Mouse (Mus musculus) heart, postnatal 0 days (tissue): ENCODE data around the gene Usp17la. TPM values are rescaled to one million over a fixed set of nuclear protein-coding genes. Genes with fewer than 3 reads are reported as not detected.
"Not testable (repeated sequence)": the region's sequence is repeated elsewhere in the genome, so short reads cannot be mapped to it uniquely, and the experiment has no call there.

Source experiments
- ATAC-seq: fragments of 200-750 bp; cut with Nextera tagmentation; 2 replicates; pipeline ENCODE4 v1.8.0; 2017; ENCODE audit warnings: low read depth, moderate number of reproducible peaks, moderate library complexity; ENCODE audit not compliant: insufficient read depth
- DNase-seq: peaks from one replicate; pipeline ENCODE4 v3.0.0-alpha.2; 2016; ENCODE audit warnings: low spot score
- H3K27ac ChIP-seq: fragments of 300-500 bp; sonication (generic); 2 replicates; pipeline ENCODE4 v1.5.1; 2014; ENCODE audit warnings: low read depth, mild to moderate bottlenecking
- H3K27me3 ChIP-seq: fragments of 300-500 bp; sonication (generic); 2 replicates; pipeline ENCODE4 v1.6.1; 2014; ENCODE audit warnings: low read length, mixed read lengths; ENCODE audit not compliant: control insufficient read depth, insufficient read depth
- H3K36me3 ChIP-seq: fragments of 300-500 bp; sonication (generic); replicated peaks from 2 replicates; pipeline ENCODE4 v1.6.1; 2014; ENCODE audit warnings: low read length, mixed read lengths; ENCODE audit not compliant: control insufficient read depth, insufficient read depth
- H3K4me1 ChIP-seq: fragments of 300-500 bp; sonication (generic); 2 replicates; pipeline ENCODE4 v1.6.1; 2014; ENCODE audit warnings: antibody characterized with exemption; ENCODE audit not compliant: control insufficient read depth, insufficient read depth
- H3K4me2 ChIP-seq: fragments of 300-500 bp; sonication (generic); 2 replicates; pipeline ENCODE4 v1.6.1; 2014; ENCODE audit warnings: low read depth, mild to moderate bottlenecking, low read length, moderate library complexity
- H3K4me3 ChIP-seq: fragments of 300-500 bp; sonication (generic); 2 replicates; pipeline ENCODE4 v1.5.1; 2014; ENCODE audit warnings: low read depth, low read length
- H3K9ac ChIP-seq: fragments of 300-500 bp; sonication (generic); replicated peaks from 2 replicates; pipeline ENCODE4 v1.6.1; 2014; ENCODE audit warnings: low read depth, low read length, mixed read lengths
- H3K9me3 ChIP-seq: fragments of 300-500 bp; sonication (generic); replicated peaks from 2 replicates; pipeline ENCODE4 v1.6.1; 2016; ENCODE audit warnings: low read length; ENCODE audit not compliant: control insufficient read depth
- CTCF ChIP-seq: IDR thresholded peaks from 2 replicates; pipeline ENCODE4 v1.5.1; 2016; ENCODE audit warnings: antibody characterized with exemption, control low read depth, low read depth
- EP300 ChIP-seq: IDR thresholded peaks from 2 replicates; pipeline ENCODE4 v1.6.1; 2016; ENCODE audit warnings: antibody characterized with exemption, low read depth
- WGBS: fragments of 180-500 bp; shearing (Covaris S2); extraction: QIAGEN DNeasy Blood & Tissue Kit; methylation state at CpG from one replicate; pipeline ENCODE4 v1.1.7; 2014; 5-methylcytosine and 5-hydroxymethylcytosine counted together
- polyA plus RNA-seq: library from polyadenylated mRNA; unstranded; fragments of >200 nt; fragmentation: Nextera tagmentation; extraction: Ambion mirVana; gene quantifications from 2 replicates; pipeline ENCODE4 v1.2.1, GENCODE M21; 2015
- total RNA-seq: library from RNA; depleted of rRNA; stranded (reverse); fragments of >200 nt; gene quantifications from 2 replicates; pipeline ENCODE4 v1.2.3, GENCODE M21; 2014; ENCODE audit warnings: low replicate concordance; rRNA removed

Gene Usp17la
- not detected in 2 replicates for total RNA-seq
- polyA plus RNA-seq, result not detected in 2 replicates

GRCm38 (mm10) chr7:104856709-104857108 lies at the start of gene Usp17la:
Gene Usp17la, plus strand, starts transcription at chr7:104857009.
- not testable (repeated sequence) for H3K27me3 ChIP-seq, H3K9ac ChIP-seq, DNase-seq, H3K4me3 ChIP-seq, ATAC-seq, H3K27ac ChIP-seq, H3K4me1 ChIP-seq, H3K4me2 ChIP-seq, H3K36me3 ChIP-seq, H3K9me3 ChIP-seq
- WGBS, result 64% methylated on average over 2 of the region's 2 CpGs

- H3K4me1 ChIP-seq, H3K4me3 ChIP-seq, DNase-seq, ATAC-seq, H3K9ac ChIP-seq, H3K9me3 ChIP-seq, H3K36me3 ChIP-seq, H3K27ac ChIP-seq, H3K27me3 ChIP-seq, H3K4me2 ChIP-seq: not testable (repeated sequence)
- WGBS, result 65% methylated on average over 8 of the region's 8 CpGs
These were observed 46.5 kb upstream of the Usp17la start for GRCm38 (mm10) chr7:104810335-104810734.

- ATAC-seq (no peak), DNase-seq (no peak)
- Histone ChIP-seq H3K9ac (no peak within 1 kb of the TSS), H3K27me3 (no peaks in the 10 kb centered on the region), H3K36me3 (no peaks in the 10 kb centered on the region), H3K9me3 (no peaks in the 10 kb centered on the region), H3K4me1 (no peaks in the 10 kb centered on the region), H3K4me2 (no peak within 1 kb of the TSS), H3K4me3 (no peak within 1 kb of the TSS), H3K27ac (no peak within 1 kb of the TSS)
- TF ChIP-seq CTCF, result no peak
- TF ChIP-seq EP300, result no peak
- 47% methylated on average over 1 of the region's 1 CpGs for WGBS
These were observed 14.3 kb upstream of the Usp17la start, which contains the start of gene Usp17lb for GRCm38 (mm10) chr7:104842503-104842902. Gene Usp17lb, minus strand, starts transcription at chr7:104842603.

- DNase-seq (no peak), ATAC-seq (no peak)
- H3K4me1 ChIP-seq, result no peaks in the 10 kb centered on the region
- no peaks in the 10 kb centered on the region for H3K27me3 ChIP-seq
- TF ChIP-seq EP300 (no peak), CTCF (no peak)
- H3K36me3 ChIP-seq, result no peaks in the 10 kb centered on the region
- no peak overlapping the region for H3K27ac ChIP-seq
- WGBS, result 66% methylated on average over 1 of the region's 1 CpGs
- H3K9me3 ChIP-seq, result no peaks in the 10 kb centered on the region
- no peak overlapping the region for H3K4me3 ChIP-seq
- H3K4me2 ChIP-seq, result no peak overlapping the region
- H3K9ac ChIP-seq, result no peak overlapping the region
These were observed 13.0 kb upstream of the Usp17la start for GRCm38 (mm10) chr7:104843731-104844287.

GRCm38 (mm10) chr7:104851546-104851945 lies 5.3 kb upstream of the Usp17la start:
- not testable (repeated sequence) for DNase-seq, H3K36me3 ChIP-seq, H3K27ac ChIP-seq, H3K4me3 ChIP-seq, H3K9ac ChIP-seq, H3K27me3 ChIP-seq, H3K9me3 ChIP-seq, ATAC-seq, H3K4me1 ChIP-seq, H3K4me2 ChIP-seq
- 81% methylated on average over 2 of the region's 2 CpGs for WGBS

- ATAC-seq (no peak), DNase-seq (no peak)
- H3K4me3 ChIP-seq, result no peak overlapping the region
- no peak overlapping the region for H3K27ac ChIP-seq
- H3K4me2 ChIP-seq, result no peak overlapping the region
- no peak for TF ChIP-seq CTCF
- no peak for TF ChIP-seq EP300
- WGBS, result 72% methylated on average over 3 of the region's 3 CpGs
- no peak overlapping the region for H3K9ac ChIP-seq
- H3K36me3 ChIP-seq, result no peaks in the 10 kb centered on the region
- no peaks in the 10 kb centered on the region for H3K9me3 ChIP-seq
- H3K27me3 ChIP-seq, result no peaks in the 10 kb centered on the region
- H3K4me1 ChIP-seq, result no peaks in the 10 kb centered on the region
These were observed 1.5 kb upstream of the Usp17la start for GRCm38 (mm10) chr7:104855248-104855750.
